Mouse (Mus musculus) MEL (cell line): ENCODE measurements around the gene Prep. TPM values are rescaled to one million over a fixed set of nuclear protein-coding genes. Genes with fewer than 3 reads are reported as not detected.

Experiments
- DNase-seq: peaks from one replicate; pipeline ENCODE4 v3.0.0; 2011; ENCODE audit warnings: low read depth, low spot score
- H3K27ac ChIP-seq: 2 replicates; pipeline ENCODE4 v1.5.1; 2012; ENCODE audit warnings: low read depth, mild to moderate bottlenecking, control low read depth, low read length, moderate library complexity; ENCODE audit not compliant: control insufficient read depth
- H3K27me3 ChIP-seq, 2 experiments: fragments of 150-350 bp in 1 of 2; sonication (generic) in 1 of 2; 2 replicates each; pipeline ENCODE4 v1.6.1; 2012; ENCODE audit warnings: low read length in 2 of 2, mild to moderate bottlenecking in 2 of 2, improper control_type of control experiment in 1 of 2, moderate library complexity in 1 of 2; ENCODE audit not compliant: insufficient read depth in 2 of 2, control insufficient read depth in 1 of 2
- H3K36me3 ChIP-seq, 2 experiments: 2 replicates each; pipeline ENCODE4 v1.6.1; 2012 to 2014; ENCODE audit warnings: low read length in 2 of 2, improper control_type of control experiment in 1 of 2, inconsistent platforms in 1 of 2, mild to moderate bottlenecking in 1 of 2; ENCODE audit not compliant: insufficient read depth in 2 of 2, control insufficient read depth in 1 of 2
- H3K4me1 ChIP-seq, 2 experiments: fragments of 150-350 bp in 1 of 2; sonication (generic) in 1 of 2; 2 replicates each; pipeline ENCODE4 v1.6.1; 2012; ENCODE audit warnings: low read length in 2 of 2, improper control_type of control experiment in 1 of 2, mild to moderate bottlenecking in 1 of 2; ENCODE audit not compliant: insufficient read depth in 2 of 2, control insufficient read depth in 1 of 2
- H3K4me3 ChIP-seq, 2 experiments: fragments of 150-350 bp in 1 of 2; sonication (generic) in 1 of 2; 2 replicates each; pipeline ENCODE4 v1.5.1; 2012; ENCODE audit warnings: low read depth in 2 of 2, low read length in 2 of 2, mild to moderate bottlenecking in 2 of 2, moderate library complexity in 2 of 2, control low read depth in 1 of 2, improper control_type of control experiment in 1 of 2; ENCODE audit not compliant: control insufficient read depth in 1 of 2, insufficient read depth in 1 of 2
- H3K79me2 ChIP-seq: 2 replicates; pipeline ENCODE4 v1.6.1; 2012; ENCODE audit warnings: mild to moderate bottlenecking, low read length, moderate library complexity; ENCODE audit not compliant: control insufficient read depth, poor library complexity, insufficient read depth
- H3K9ac ChIP-seq: 2 replicates; pipeline ENCODE4 v1.6.1; 2012; ENCODE audit warnings: low read depth, mild to moderate bottlenecking, control low read depth, low read length, moderate library complexity; ENCODE audit not compliant: control insufficient read depth, poor library complexity, severe bottlenecking
- H3K9me3 ChIP-seq: fragments of 150-350 bp; sonication (generic); replicated peaks from 2 replicates; pipeline ENCODE4 v1.6.1; 2012; ENCODE audit warnings: mild to moderate bottlenecking, low read length, improper control_type of control experiment, moderate library complexity; ENCODE audit not compliant: insufficient read depth
- CHD1 ChIP-seq: IDR thresholded peaks from 2 replicates; pipeline ENCODE4 v1.6.1; 2012; ENCODE audit warnings: low read depth, mild to moderate bottlenecking, inconsistent platforms, low read length, improper control_type of control experiment
- CHD2 ChIP-seq: IDR thresholded peaks from 2 replicates; pipeline ENCODE4 v1.6.1; 2011; ENCODE audit warnings: low read length, improper control_type of control experiment
- EP300 ChIP-seq, 2 experiments: IDR thresholded peaks; 2 replicates each; pipeline ENCODE4 v1.6.1; 2011; ENCODE audit warnings: improper control_type of control experiment in 2 of 2, low read length in 2 of 2, low read depth in 1 of 2, mild to moderate bottlenecking in 1 of 2
- GABPA ChIP-seq: IDR thresholded peaks from 2 replicates; pipeline ENCODE4 v1.6.1; 2012; ENCODE audit warnings: low read depth, mild to moderate bottlenecking, inconsistent platforms, low read length, improper control_type of control experiment, moderate library complexity
- KAT2A ChIP-seq: conservative IDR thresholded peaks from 2 replicates; pipeline ENCODE4 v1.6.1; 2012; ENCODE audit warnings: low read depth, low read length, improper control_type of control experiment, inconsistent platforms
- MAFK ChIP-seq: IDR thresholded peaks from 2 replicates; pipeline ENCODE4 v1.6.1; 2011; ENCODE audit warnings: low read depth, mild to moderate bottlenecking, low read length, improper control_type of control experiment, borderline replicate concordance
- MAX ChIP-seq: IDR thresholded peaks from 2 replicates; pipeline ENCODE4 v1.6.1; 2011; ENCODE audit warnings: low read length, improper control_type of control experiment
- MAZ ChIP-seq: IDR thresholded peaks from 2 replicates; pipeline ENCODE4 v1.6.1; 2012; ENCODE audit warnings: low read depth, mild to moderate bottlenecking, inconsistent platforms, low read length, improper control_type of control experiment
- MEF2A ChIP-seq: IDR thresholded peaks from 2 replicates; pipeline ENCODE4 v1.6.1; 2014; ENCODE audit warnings: low read depth, mild to moderate bottlenecking, inconsistent platforms, low read length, improper control_type of control experiment; ENCODE audit not compliant: poor library complexity, insufficient replicate concordance, severe bottlenecking; ENCODE audit errors: extremely low read depth
- MYB ChIP-seq: IDR thresholded peaks from 2 replicates; pipeline ENCODE4 v1.6.1; 2011; ENCODE audit warnings: mild to moderate bottlenecking, low read depth, low read length, improper control_type of control experiment
- POLR2A ChIP-seq, 2 experiments: IDR thresholded peaks; 2 replicates each; pipeline ENCODE4 v1.6.1; 2011 to 2012; ENCODE audit warnings: low read length in 2 of 2, mild to moderate bottlenecking in 2 of 2, control low read depth in 1 of 2, improper control_type of control experiment in 1 of 2, low read depth in 1 of 2, moderate library complexity in 1 of 2; ENCODE audit not compliant: control insufficient read depth in 1 of 2, insufficient read depth in 1 of 2, poor library complexity in 1 of 2
- POLR2AphosphoS2 ChIP-seq: IDR thresholded peaks from 2 replicates; pipeline ENCODE4 v1.6.1; 2011; ENCODE audit warnings: low read length, improper control_type of control experiment
- RAD21 ChIP-seq: IDR thresholded peaks from 2 replicates; pipeline ENCODE4 v1.6.1; 2011; ENCODE audit warnings: mild to moderate bottlenecking, low read depth, low read length, improper control_type of control experiment
- RCOR1 ChIP-seq: IDR thresholded peaks from 2 replicates; pipeline ENCODE4 v1.6.1; 2012; ENCODE audit warnings: low read depth, mild to moderate bottlenecking, inconsistent platforms, low read length, improper control_type of control experiment
- SIN3A ChIP-seq: IDR thresholded peaks from 2 replicates; pipeline ENCODE4 v1.6.1; 2012; ENCODE audit warnings: low read length, improper control_type of control experiment, inconsistent platforms
- SMC3 ChIP-seq: IDR thresholded peaks from 2 replicates; pipeline ENCODE4 v1.6.1; 2011; ENCODE audit warnings: low read depth, low read length, improper control_type of control experiment
- TCF12 ChIP-seq: IDR thresholded peaks from 2 replicates; pipeline ENCODE4 v1.6.1; 2014; ENCODE audit warnings: low read depth, mild to moderate bottlenecking, inconsistent platforms, low read length, improper control_type of control experiment, moderate library complexity
- UBTF ChIP-seq: IDR thresholded peaks from 2 replicates; pipeline ENCODE4 v1.6.1; 2012; ENCODE audit warnings: low read depth, mild to moderate bottlenecking, inconsistent platforms, low read length, improper control_type of control experiment, moderate library complexity, borderline replicate concordance; ENCODE audit not compliant: insufficient read depth
- ZC3H11A ChIP-seq: IDR thresholded peaks from 2 replicates; pipeline ENCODE4 v1.6.1; 2012; ENCODE audit warnings: low read depth, mild to moderate bottlenecking, inconsistent platforms, low read length, improper control_type of control experiment
- ZKSCAN1 ChIP-seq: IDR thresholded peaks from 2 replicates; pipeline ENCODE4 v1.6.1; 2012; ENCODE audit warnings: low read depth, mild to moderate bottlenecking, inconsistent platforms, low read length, improper control_type of control experiment, moderate library complexity
- ZMIZ1 ChIP-seq: IDR thresholded peaks from 2 replicates; pipeline ENCODE4 v1.6.1; 2012; ENCODE audit warnings: low read depth, mild to moderate bottlenecking, inconsistent platforms, low read length, improper control_type of control experiment, moderate library complexity
- ZNF384 ChIP-seq: IDR thresholded peaks from 2 replicates; pipeline ENCODE4 v1.6.1; 2012; ENCODE audit warnings: low read depth, mild to moderate bottlenecking, inconsistent platforms, low read length, improper control_type of control experiment
- polyA plus RNA-seq, 2 experiments: library from polyadenylated mRNA; stranded (reverse) in 1 of 2; unstranded in 1 of 2; fragments of >175 nt in 1 of 2; fragments of >200 nt in 1 of 2; gene quantifications; 2 replicates each; pipeline versions ENCODE4 v1.2.1 to v1.2.4; 2012; ENCODE audit warnings: low replicate concordance in 2 of 2, low read depth in 1 of 2; ENCODE audit not compliant: insufficient read length in 2 of 2, insufficient read depth in 1 of 2, missing spikeins in 1 of 2
- total RNA-seq: library from RNA; depleted of rRNA; stranded (reverse); fragments of 300-350 nt; gene quantifications from 2 replicates; pipeline ENCODE4 v1.2.3, GENCODE M21; 2012

The Prep gene
- total and polyA plus RNA-seq, 3 experiments: 12.0 to 24.4 TPM; not detected in 1

GRCm38 (mm10) chr10:45194531-45194930, 127.5 kb downstream of the Prep start:
- no peaks in the 10 kb centered on the region for H3K79me2 ChIP-seq
- H3K9me3 ChIP-seq: no peaks in the 10 kb centered on the region
- H3K36me3 ChIP-seq: no peaks in the 10 kb centered on the region
- DNase-seq: no peak
- no peaks in the 10 kb centered on the region for H3K27me3 ChIP-seq
- TF ChIP-seq POLR2AphosphoS2 (no peak), ZC3H11A (no peak), TCF12 (no peak), UBTF (no peak), RCOR1 (no peak), ZNF384 (no peak), ZKSCAN1 (no peak)
- TF ChIP-seq, all 39 proteins: peak for 0
- H3K4me1 ChIP-seq: no peaks in the 10 kb centered on the region
- H3K4me3 ChIP-seq: no peak overlapping the region
- H3K9ac ChIP-seq: no peak overlapping the region
- no peak overlapping the region for H3K27ac ChIP-seq

- Histone ChIP-seq H3K27me3 (no peaks in the 10 kb centered on the region), H3K79me2 (no peaks in the 10 kb centered on the region), H3K4me3 (no peak overlapping the region), H3K36me3 (no peaks in the 10 kb centered on the region), H3K27ac (no peak overlapping the region), H3K9me3 (no peaks in the 10 kb centered on the region), H3K9ac (no peak overlapping the region), H3K4me1 (no peaks in the 10 kb centered on the region)
- TF ChIP-seq SMC3 (no peak), CHD2 (no peak), MYB (no peak), MAFK (no peak), ZC3H11A (no peak), GABPA (no peak), MAZ (no peak), POLR2A (IDR thresholded peaks at IDR 0.05; ENCODE audit: control insufficient read depth in 1 of 2, insufficient read depth in 1 of 2, low read depth in 1 of 2, low read length in 2 of 2, poor library complexity in 1 of 2) (no peak), CHD1 (no peak)
- DNase-seq: no peak
These were observed 137.6 kb downstream of the Prep start for GRCm38 (mm10) chr10:45204582-45204981.

GRCm38 (mm10) chr10:45210201-45210600, 143.2 kb downstream of the Prep start:
- Histone ChIP-seq H3K9ac (no peak overlapping the region), H3K4me3 (no peak overlapping the region), H3K4me1 (no peaks in the 10 kb centered on the region), H3K27ac (no peak overlapping the region), H3K9me3 (no peaks in the 10 kb centered on the region), H3K36me3 (no peaks in the 10 kb centered on the region), H3K27me3 (no peaks in the 10 kb centered on the region), H3K79me2 (no peaks in the 10 kb centered on the region)
- DNase-seq: no peak
- TF ChIP-seq ZC3H11A (no peak), SIN3A (no peak), SMC3 (no peak), GABPA (no peak), UBTF (no peak), MAX (no peak), RAD21 (no peak), EP300 (IDR thresholded peaks at IDR 0.05; ENCODE audit: low read depth in 1 of 2, low read length in 2 of 2) (no peak), ZMIZ1 (no peak), MEF2A (no peak), MYB (no peak), KAT2A (no peak), RCOR1 (no peak), MAZ (no peak), POLR2AphosphoS2 (no peak), ZKSCAN1 (no peak)
